Comparison of ENCODE assay signal across 13 mouse cellular contexts in genomic region chr7:109507119-109507518, GRCm38 (mm10). TPM values are rescaled to one million over a fixed set of nuclear protein-coding genes. Genes with fewer than 3 reads are reported as not detected.
DNase-seq lines count a peak whose midpoint lies in the region; ATAC-seq lines count a peak whose summit lies in the region.
"Had no signal": no experiment of that assay in that cellular context is flagged by ENCODE, and none has a peak within 500 bp of the region (broad histone marks: within the 10 kb centered on the region; RNA-seq: fewer than 3 reads in every experiment).

No protein-coding gene starts in this region.

- no peaks in the 10 kb centered on the region for H3K9me3 ChIP-seq in kidney, embryonic 16.5 days (ENCODE audit: low read length)
- H3K9me3 ChIP-seq in hindbrain, embryonic 13.5 days = no peaks in the 10 kb centered on the region
- H3K9me3 ChIP-seq: liver, embryonic 13.5 days had no signal

- H3K36me3 ChIP-seq in kidney, embryonic 16.5 days (ENCODE audit: insufficient read depth, low read length) = no peaks in the 10 kb centered on the region
- no peaks in the 10 kb centered on the region for H3K36me3 ChIP-seq in hindbrain, embryonic 13.5 days
- H3K36me3 ChIP-seq: liver, embryonic 13.5 days had no signal

- no peak overlapping the region for H3K9ac ChIP-seq in kidney, embryonic 16.5 days (replicated peaks; ENCODE audit: low read length)
- H3K9ac ChIP-seq in hindbrain, embryonic 13.5 days = no peak overlapping the region
- H3K9ac ChIP-seq: liver, embryonic 13.5 days had no signal

- 8% methylated on average over 8 of the region's 8 CpGs for WGBS in kidney, embryonic 16.5 days
- WGBS in hindbrain, embryonic 13.5 days = 7% methylated on average over 8 of the region's 8 CpGs

- ATAC-seq in kidney, embryonic 16.5 days (ENCODE audit: low FRiP score, low TSS enrichment) = no peak
- ATAC-seq in hindbrain, embryonic 13.5 days (ENCODE audit: low FRiP score) = peak; percentile 76
- ATAC-seq in erythroid progenitor cell, adult 5-6 weeks (replicated peaks; ENCODE audit: low FRiP score, poor library complexity, severe bottlenecking) = no peak

- no peaks in the 10 kb centered on the region for H3K27me3 ChIP-seq in kidney, embryonic 16.5 days (ENCODE audit: insufficient read depth, low read length)
- H3K27me3 ChIP-seq in hindbrain, embryonic 13.5 days = no peaks in the 10 kb centered on the region
- H3K27me3 ChIP-seq: liver, embryonic 13.5 days had no signal

- no peaks in the 10 kb centered on the region for H3K4me1 ChIP-seq in kidney, embryonic 16.5 days (ENCODE audit: insufficient read depth, low read length)
- H3K4me1 ChIP-seq in hindbrain, embryonic 13.5 days (replicated peaks) = peaks cover 8% of the 10 kb centered on the region

- peak; percentile 16 for DNase-seq in kidney, postnatal 10 days
- peak; percentile 62 for DNase-seq in embryo, embryonic 10.5 days (ENCODE audit: low spot score)
- peak; percentile 29 for DNase-seq in neural tube, embryonic 10.5 days (ENCODE audit: extremely low spot score, low spot score)
- no peak for DNase-seq in MN1 (ENCODE audit: low spot score)
- no peak for DNase-seq in cerebellum, postnatal 25 days
- DNase-seq: adrenal gland, postnatal 36 days; cerebellum, postnatal 36 days; gastrocnemius, postnatal 25 days; kidney, adult 8-10 months; liver, embryonic 13.5 days had no signal

- H3K4me2 ChIP-seq in kidney, embryonic 16.5 days (replicated peaks; ENCODE audit: low read depth, low read length) = no peak overlapping the region
- H3K4me2 ChIP-seq in hindbrain, embryonic 13.5 days = peak overlapping the region; percentile 33
- H3K4me2 ChIP-seq: liver, embryonic 13.5 days had no signal

- H3K27ac ChIP-seq in kidney, embryonic 16.5 days (ENCODE audit: low read length) = no peak overlapping the region
- H3K27ac ChIP-seq in hindbrain, embryonic 13.5 days = no peak overlapping the region
- H3K27ac ChIP-seq: liver, embryonic 13.5 days had no signal

- no peak overlapping the region for H3K4me3 ChIP-seq in kidney, embryonic 16.5 days (ENCODE audit: low read length)
- no peak overlapping the region for H3K4me3 ChIP-seq in hindbrain, embryonic 13.5 days
- H3K4me3 ChIP-seq: liver, embryonic 13.5 days had no signal

RNA-seq across cellular contexts. Expression of gene Trim66, which starts 0.8 kb away (rescaled TPM):
- polyA plus RNA-seq in kidney, embryonic 16.5 days (2015; fragmentation: Nextera tagmentation; extraction: Ambion mirVana) = 0.03 TPM in 1 of 2 replicates, not detected in the other
- polyA plus RNA-seq in hindbrain, embryonic 13.5 days (2015; fragmentation: Nextera tagmentation; extraction: Ambion mirVana) = 0.22 and 0.34 TPM in 2 replicates
- not detected in 2 replicates for total RNA-seq in erythroid progenitor cell, adult 5-6 weeks (2015; ENCODE audit: low replicate concordance)
- total RNA-seq in erythroid progenitor cell, adult 5-6 weeks (2017; ENCODE audit: low replicate concordance) = not detected in 2 replicates

RNA-seq across cellular contexts. Expression of gene Rpl27a, which starts 11.8 kb away (rescaled TPM):
- polyA plus RNA-seq in kidney, embryonic 16.5 days (2015; fragmentation: Nextera tagmentation; extraction: Ambion mirVana) = 122 and 129 TPM in 2 replicates
- 89.0 TPM in 2 replicates for polyA plus RNA-seq in hindbrain, embryonic 13.5 days (2015; fragmentation: Nextera tagmentation; extraction: Ambion mirVana)
- 221 and 228 TPM in 2 replicates for total RNA-seq in erythroid progenitor cell, adult 5-6 weeks (2015; ENCODE audit: low replicate concordance)
- total RNA-seq in erythroid progenitor cell, adult 5-6 weeks (2017; ENCODE audit: low replicate concordance) = 113 and 169 TPM in 2 replicates

Comparison
In these comparisons a context has a peak if more than half of its experiments do, and no peak if none do; other contexts are left out.
1. DNase-seq: peak in kidney, postnatal 10 days (single experiment), embryo, embryonic 10.5 days (single experiment) and neural tube, embryonic 10.5 days (single experiment); none in MN1 (single experiment) and cerebellum, postnatal 25 days (0 of 2).